Mouse (Mus musculus): Measurements from ENCODE around the gene Gm20503. TPM values are rescaled to one million over a fixed set of nuclear protein-coding genes. Genes with fewer than 3 reads are reported as not detected.

Gm20503 gene
- 16.4 and 17.3 TPM in 2 replicates for polyA plus RNA-seq (2015; fragmentation: Nextera tagmentation; extraction: Ambion mirVana)

GRCm38 (mm10) chr4:59002948-59003805 lies at the start of gene Gm20503:
Gm20503 (plus strand) TSS chr4:59003210.

DNA sequence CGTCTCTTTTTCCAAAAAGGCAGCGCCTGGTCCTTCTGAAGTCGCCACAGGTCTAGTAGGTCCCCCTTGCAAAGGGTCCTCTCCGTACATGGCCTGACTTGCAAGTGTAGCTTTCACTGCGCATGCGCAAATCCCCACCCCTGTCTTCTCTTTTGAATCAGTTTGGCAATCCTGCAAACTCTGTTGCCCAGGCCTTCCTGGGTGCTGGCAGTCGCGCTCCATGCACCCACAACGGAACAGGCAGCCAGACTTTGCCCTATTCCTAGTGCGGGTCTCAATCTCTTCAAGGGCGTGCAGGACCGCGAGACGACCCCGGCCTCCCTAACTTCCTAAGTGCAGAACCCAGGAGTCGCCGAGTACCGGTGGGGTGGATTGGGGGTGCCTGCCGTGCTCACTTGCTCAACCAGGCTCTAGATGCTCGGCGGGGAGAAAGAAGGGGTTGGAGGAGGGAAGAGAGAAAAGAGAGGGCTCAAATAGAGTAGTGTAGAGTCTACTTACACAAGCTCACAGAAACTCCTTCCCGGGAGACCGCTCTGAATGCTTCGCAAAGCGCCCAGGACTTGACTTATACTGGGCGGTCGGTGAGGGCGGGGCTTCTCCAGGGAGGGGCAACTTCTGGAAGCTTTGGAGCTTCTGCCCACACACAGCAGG lies 16.3 kb upstream of the Gm20503 start, which contains the start of gene Ptgr1:
TSS of gene Ptgr1 (minus strand) at position 580 of the 651 bp plus-strand sequence.

DNA sequence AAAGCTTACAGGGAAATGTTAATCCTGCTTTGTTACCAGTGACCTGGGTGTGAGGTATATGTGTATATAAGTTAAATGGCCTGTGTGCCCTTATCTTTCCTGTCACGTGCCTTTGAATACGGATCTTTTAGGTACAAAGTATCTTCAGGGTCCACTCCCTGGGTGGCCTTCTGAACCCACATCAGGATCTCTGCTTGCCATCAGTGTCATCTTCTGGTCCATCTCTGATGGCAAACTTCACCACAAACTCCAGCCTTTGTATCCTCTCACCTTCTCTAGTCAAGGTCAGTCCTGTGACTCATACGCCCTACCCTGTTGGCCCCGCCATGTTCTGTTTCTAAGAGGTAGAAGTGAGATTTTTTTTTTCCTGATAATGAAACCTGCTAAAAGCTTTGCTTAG lies 8.2 kb upstream of the Gm20503 start, which contains the start of gene Dnajc25:
TSS of gene Dnajc25 (plus strand) at position 301 of the 400 bp plus-strand sequence.

DNA sequence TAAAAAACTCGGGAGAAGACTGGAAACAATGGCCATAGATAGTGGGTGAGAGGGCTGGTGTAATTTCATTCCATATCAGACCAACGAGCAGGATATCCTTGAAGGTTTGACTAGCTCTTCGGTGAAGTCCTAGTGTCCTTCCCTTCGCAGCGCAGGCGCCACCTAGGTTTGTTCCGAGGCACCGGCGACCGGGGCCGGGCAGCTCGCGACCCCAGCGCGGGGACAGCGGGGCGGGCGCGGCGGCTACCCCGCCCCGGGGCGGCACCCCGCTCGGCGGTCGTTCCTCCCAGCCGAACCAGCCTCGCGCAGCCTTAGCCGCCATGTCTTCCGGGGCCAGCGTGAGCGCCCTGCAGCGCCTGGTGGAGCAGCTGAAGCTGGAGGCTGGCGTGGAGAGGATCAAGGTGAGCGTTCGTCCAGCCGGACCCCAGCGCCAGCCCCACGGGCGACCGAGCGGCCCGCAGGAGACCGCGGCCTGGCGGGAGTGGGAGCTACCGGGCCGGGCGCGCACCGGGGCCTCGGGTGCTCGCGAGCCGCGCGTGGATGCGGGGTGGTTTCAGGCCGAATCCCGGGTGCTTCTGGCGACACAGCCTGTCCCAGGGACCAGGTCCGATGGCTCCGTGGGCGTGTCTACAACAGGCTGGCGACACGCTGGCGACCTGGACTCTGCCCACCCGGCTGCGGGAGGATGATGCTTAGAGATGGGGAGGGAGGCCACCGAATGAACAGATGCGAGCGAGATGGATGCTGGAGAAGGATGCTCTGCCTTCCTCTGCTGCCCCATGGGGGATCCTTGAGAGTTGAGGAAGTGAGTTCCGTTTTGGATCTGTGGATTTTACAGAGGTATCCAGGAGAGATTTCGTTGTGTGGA lies 32.1 kb downstream of the Gm20503 start, which contains the start of gene Gng10:
TSS of gene Gng10 (plus strand) at position 171 of the 868 bp plus-strand sequence.

Other genes starting within 250 kb of the Gm20503 start
- 0.08 TPM in 1 of 2 replicates, not detected in the other for gene Olfr267, start 215.5 kb upstream of the Gm20503 start, polyA plus RNA-seq (2015; fragmentation: Nextera tagmentation; extraction: Ambion mirVana)
- 19.2 and 25.4 TPM in 2 replicates for gene Ecpas, start 90.5 kb upstream of the Gm20503 start, polyA plus RNA-seq (2015; fragmentation: Nextera tagmentation; extraction: Ambion mirVana)
- gene Zkscan16, start 59.6 kb upstream of the Gm20503 start, polyA plus RNA-seq (2015; fragmentation: Nextera tagmentation; extraction: Ambion mirVana): 0.30 and 0.36 TPM in 2 replicates
- 27.7 and 31.5 TPM in 2 replicates for gene Ptgr1, start 16.1 kb upstream of the Gm20503 start, polyA plus RNA-seq (2015; fragmentation: Nextera tagmentation; extraction: Ambion mirVana)
- gene Dnajc25, start 8.1 kb upstream of the Gm20503 start, polyA plus RNA-seq (2015; fragmentation: Nextera tagmentation; extraction: Ambion mirVana): 12.3 and 12.9 TPM in 2 replicates
- 108 and 118 TPM in 2 replicates for gene Gng10, start 31.9 kb downstream of the Gm20503 start, polyA plus RNA-seq (2015; fragmentation: Nextera tagmentation; extraction: Ambion mirVana)
- not detected in 2 replicates for gene AI481877, start 135.8 kb downstream of the Gm20503 start, polyA plus RNA-seq (2015; fragmentation: Nextera tagmentation; extraction: Ambion mirVana)
- 6.9 and 12.5 TPM in 2 replicates for gene Ugcg, start 186.0 kb downstream of the Gm20503 start, polyA plus RNA-seq (2015; fragmentation: Nextera tagmentation; extraction: Ambion mirVana)

Data from adrenal gland, postnatal 0 days (tissue).